Mouse (Mus musculus) midbrain, embryonic 13.5 days (tissue): ENCODE measurements at regions not wholly inside any gene's neighbourhood (a gene's known extent, or its start where the extent isn't known, plus 50 kb on each side); places are given as distances from the start of the nearest gene placed in this dataset.

Experiments
- ATAC-seq: fragments of 200-750 bp; cut with Nextera tagmentation; 2 replicates; pipeline ENCODE4 v1.8.0; 2017; ENCODE audit warnings: mild to moderate bottlenecking, moderate TSS enrichment, moderate library complexity
- H3K27ac ChIP-seq: fragments of 300-500 bp; sonication (generic); 2 replicates; pipeline ENCODE4 v1.5.1; 2015; ENCODE audit warnings: inconsistent platforms, mild to moderate bottlenecking, moderate library complexity
- H3K27me3 ChIP-seq: fragments of 300-500 bp; sonication (generic); 2 replicates; pipeline ENCODE4 v1.6.1; 2015; ENCODE audit warnings: mild to moderate bottlenecking, inconsistent platforms
- H3K36me3 ChIP-seq: fragments of 300-500 bp; sonication (generic); 2 replicates; pipeline ENCODE4 v1.6.1; 2015; ENCODE audit warnings: mild to moderate bottlenecking, inconsistent platforms
- H3K4me1 ChIP-seq: fragments of 300-500 bp; sonication (generic); replicated peaks from 2 replicates; pipeline ENCODE4 v1.6.1; 2015; ENCODE audit warnings: inconsistent platforms
- H3K4me2 ChIP-seq: fragments of 300-500 bp; sonication (generic); replicated peaks from 2 replicates; pipeline ENCODE4 v1.6.1; 2015; ENCODE audit warnings: moderate library complexity, mild to moderate bottlenecking, inconsistent platforms
- H3K4me3 ChIP-seq: fragments of 300-500 bp; sonication (generic); replicated peaks from 2 replicates; pipeline ENCODE4 v1.5.1; 2015; ENCODE audit warnings: mild to moderate bottlenecking, inconsistent platforms
- H3K9ac ChIP-seq: fragments of 300-500 bp; sonication (generic); replicated peaks from 2 replicates; pipeline ENCODE4 v1.6.1; 2015; ENCODE audit warnings: mild to moderate bottlenecking, inconsistent platforms
- H3K9me3 ChIP-seq: fragments of 300-500 bp; sonication (generic); 2 replicates; pipeline ENCODE4 v1.6.1; 2016; ENCODE audit warnings: mild to moderate bottlenecking, inconsistent platforms
- WGBS: fragments of 180-500 bp; shearing (Covaris S2); methylation state at CpG from one replicate; pipeline ENCODE4 v1.1.7; 2015; 5-methylcytosine and 5-hydroxymethylcytosine counted together

GRCm38 (mm10) chr14:72064111-72064812, 427.4 kb downstream of the Gm9195 start:
- no peak overlapping the region for H3K4me3 ChIP-seq
- H3K27ac ChIP-seq = no peak overlapping the region
- WGBS = 86% methylated on average over 12 of the region's 12 CpGs

GRCm38 (mm10) chr14:72042881-72043236, 448.8 kb downstream of the Gm9195 start:
- H3K27ac ChIP-seq = 0 out of 2 replicates have a peak overlapping the region, but pooled peaks have one; percentile 25
- H3K4me2 ChIP-seq = no peak overlapping the region
- H3K36me3 ChIP-seq = no peaks in the 10 kb centered on the region

More at GRCm38 (mm10) chr14:72064111-72064812, 427.4 kb downstream of the Gm9195 start:
- Histone ChIP-seq H3K27me3 (no peaks in the 10 kb centered on the region), H3K4me2 (no peak overlapping the region), H3K9me3 (no peaks in the 10 kb centered on the region), H3K36me3 (no peaks in the 10 kb centered on the region), H3K4me1 (no peaks in the 10 kb centered on the region), H3K9ac (no peak overlapping the region)
- no peak for ATAC-seq

GRCm38 (mm10) chr14:72042112-72042880, 449.3 kb downstream of the Gm9195 start:
- ATAC-seq = peak; percentile 69
- Histone ChIP-seq H3K27me3 (no peaks in the 10 kb centered on the region), H3K9me3 (no peaks in the 10 kb centered on the region), H3K4me2 (no peak overlapping the region), H3K9ac (no peak overlapping the region), H3K27ac (peak overlapping the region; percentile 25; the same call in 1 of the 2 replicates), H3K36me3 (no peaks in the 10 kb centered on the region), H3K4me3 (no peak overlapping the region), H3K4me1 (peaks cover 13% of the 10 kb centered on the region)
- WGBS = 48% methylated on average over 3 of the region's 3 CpGs

More at GRCm38 (mm10) chr14:72042881-72043236, 448.8 kb downstream of the Gm9195 start:
- Histone ChIP-seq H3K9me3 (no peaks in the 10 kb centered on the region), H3K9ac (no peak overlapping the region), H3K27me3 (no peaks in the 10 kb centered on the region), H3K4me1 (peaks cover 13% of the 10 kb centered on the region), H3K4me3 (no peak overlapping the region)
- peak; percentile 88 for ATAC-seq
- 11% methylated on average over 2 of the region's 2 CpGs for WGBS

GRCm38 (mm10) chr14:72030396-72030795, 461.2 kb downstream of the Gm9195 start:
- H3K27ac ChIP-seq = no peak overlapping the region
- no peaks in the 10 kb centered on the region for H3K9me3 ChIP-seq
- no peak overlapping the region for H3K4me3 ChIP-seq
- no peak for ATAC-seq
- H3K4me2 ChIP-seq = no peak overlapping the region
- H3K9ac ChIP-seq = no peak overlapping the region
- 76% methylated on average over 3 of the region's 3 CpGs for WGBS
- no peaks in the 10 kb centered on the region for H3K27me3 ChIP-seq
- H3K36me3 ChIP-seq = no peaks in the 10 kb centered on the region
- no peaks in the 10 kb centered on the region for H3K4me1 ChIP-seq

- H3K4me1 ChIP-seq = no peaks in the 10 kb centered on the region
- H3K36me3 ChIP-seq = no peaks in the 10 kb centered on the region
- H3K9me3 ChIP-seq = no peaks in the 10 kb centered on the region
- no peak overlapping the region for H3K9ac ChIP-seq
- no peak for ATAC-seq
- H3K4me2 ChIP-seq = no peak overlapping the region
- 66% methylated on average over 8 of the region's 8 CpGs for WGBS
- no peak overlapping the region for H3K27ac ChIP-seq
- H3K4me3 ChIP-seq = no peak overlapping the region
- H3K27me3 ChIP-seq = no peaks in the 10 kb centered on the region
These were observed 464.1 kb downstream of the Gm9195 start for GRCm38 (mm10) chr14:72027362-72028020.

- WGBS = 90% methylated on average over 2 of the region's 2 CpGs
- no peak overlapping the region for H3K4me3 ChIP-seq
- no peaks in the 10 kb centered on the region for H3K9me3 ChIP-seq
- no peak overlapping the region for H3K9ac ChIP-seq
- H3K4me1 ChIP-seq = no peaks in the 10 kb centered on the region
- H3K27ac ChIP-seq = no peak overlapping the region
- no peaks in the 10 kb centered on the region for H3K36me3 ChIP-seq
- no peak for ATAC-seq
- H3K4me2 ChIP-seq = no peak overlapping the region
- no peaks in the 10 kb centered on the region for H3K27me3 ChIP-seq
These were observed 487.3 kb downstream of the Gm9195 start for GRCm38 (mm10) chr14:72004371-72004770.

- no peak for ATAC-seq
- 70% methylated on average over 7 of the region's 7 CpGs for WGBS
- Histone ChIP-seq H3K4me1 (no peaks in the 10 kb centered on the region), H3K27me3 (no peaks in the 10 kb centered on the region), H3K9ac (no peak overlapping the region), H3K4me3 (no peak overlapping the region), H3K9me3 (no peaks in the 10 kb centered on the region), H3K36me3 (no peaks in the 10 kb centered on the region), H3K27ac (no peak overlapping the region), H3K4me2 (no peak overlapping the region)
These were observed 489.2 kb downstream of the Gm9195 start for GRCm38 (mm10) chr14:72002205-72003138.

- H3K4me2 ChIP-seq = no peak overlapping the region
- no peaks in the 10 kb centered on the region for H3K9me3 ChIP-seq
- no peaks in the 10 kb centered on the region for H3K4me1 ChIP-seq
- no peaks in the 10 kb centered on the region for H3K36me3 ChIP-seq
- WGBS = 89% methylated on average over 4 of the region's 4 CpGs
- ATAC-seq = no peak
- no peak overlapping the region for H3K9ac ChIP-seq
- no peak overlapping the region for H3K4me3 ChIP-seq
- no peaks in the 10 kb centered on the region for H3K27me3 ChIP-seq
- no peak overlapping the region for H3K27ac ChIP-seq
These were observed 518.6 kb downstream of the Gm9195 start for GRCm38 (mm10) chr14:71973016-71973415.

- H3K4me2 ChIP-seq = no peak overlapping the region
- H3K27me3 ChIP-seq = no peaks in the 10 kb centered on the region
- WGBS = 98% methylated on average over 1 of the region's 1 CpGs
- ATAC-seq = no peak
- H3K36me3 ChIP-seq = no peaks in the 10 kb centered on the region
- no peaks in the 10 kb centered on the region for H3K9me3 ChIP-seq
- no peak overlapping the region for H3K4me3 ChIP-seq
- H3K27ac ChIP-seq = no peak overlapping the region
- 0 out of 2 replicates have a peak, but pooled peaks cover 2% of the 10 kb centered on the region for H3K4me1 ChIP-seq
- no peak overlapping the region for H3K9ac ChIP-seq
These were observed 519.1 kb downstream of the Gm9195 start for GRCm38 (mm10) chr14:71972521-71972920.

GRCm38 (mm10) chr14:71967646-71968045, 524.0 kb downstream of the Gm9195 start:
- Histone ChIP-seq H3K27me3 (no peaks in the 10 kb centered on the region), H3K27ac (no peak overlapping the region), H3K4me3 (no peak overlapping the region), H3K9me3 (no peaks in the 10 kb centered on the region), H3K4me2 (no peak overlapping the region), H3K36me3 (no peaks in the 10 kb centered on the region), H3K9ac (no peak overlapping the region), H3K4me1 (peaks cover 17% of the 10 kb centered on the region)
- WGBS = 58% methylated on average over 6 of the region's 6 CpGs
- no peak for ATAC-seq

GRCm38 (mm10) chr14:71963389-71964169, 528.1 kb downstream of the Gm9195 start:
- Histone ChIP-seq H3K9ac (no peak overlapping the region), H3K4me3 (no peak overlapping the region), H3K9me3 (no peaks in the 10 kb centered on the region), H3K4me2 (no peak overlapping the region), H3K27me3 (no peaks in the 10 kb centered on the region), H3K36me3 (no peaks in the 10 kb centered on the region), H3K4me1 (peaks cover 17% of the 10 kb centered on the region), H3K27ac (peak overlapping the region; percentile 62; the same call in 1 of the 2 replicates)
- WGBS = under 1% methylated on average over 4 of the region's 4 CpGs
- peak; percentile 98 for ATAC-seq
